In the genomic region with DNA sequence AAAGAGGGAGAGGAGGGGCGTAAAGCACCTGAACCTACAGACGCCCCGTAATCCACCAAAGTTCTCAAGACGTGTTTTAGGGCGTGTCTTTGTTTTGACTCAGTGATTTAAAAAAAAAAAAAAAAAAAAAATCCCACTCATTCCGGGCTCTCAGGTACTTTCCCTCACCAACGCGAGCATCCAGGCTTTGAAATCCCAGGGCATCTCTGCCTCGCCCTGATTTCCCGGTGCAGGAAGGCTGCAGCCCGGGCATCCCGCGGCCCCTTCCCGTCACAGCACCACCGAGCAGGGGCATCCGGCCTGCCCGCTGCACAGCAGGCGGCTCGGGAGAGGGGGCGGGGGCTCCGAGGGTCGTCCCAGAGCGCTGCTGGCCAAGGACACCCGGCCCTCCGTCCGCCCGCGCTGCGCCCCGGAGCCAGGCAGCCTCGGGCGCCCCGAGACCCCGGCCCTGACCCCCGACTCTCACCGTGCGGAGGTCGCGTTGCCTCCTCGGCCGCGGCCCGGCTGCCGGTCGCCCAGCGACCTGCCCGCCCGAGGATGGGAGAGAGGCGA, we compare ENCODE assay signal across 1 mouse cellular context.
TF ChIP-seq lines count a peak whose summit lies in the region.

No protein-coding gene starts in this region.

TF ChIP-seq in CH12.LX, 34 proteins besides CTCF, POLR2A, EP300 and RAD21 (continued from another document):
- TF ChIP-seq IRF4 (IDR thresholded peaks at IDR 0.05; ENCODE audit: low read depth, low read length) (peak; percentile 71), ZC3H11A (IDR thresholded peaks at IDR 0.05; ENCODE audit: low read depth, low read length) (no peak), MAFK (IDR thresholded peaks at IDR 0.05; ENCODE audit: insufficient replicate concordance, low read length) (no peak), ETS1 (conservative IDR thresholded peaks at IDR 0.05; ENCODE audit: low read depth, low read length) (peak; percentile 27; the same call in 1 of the 2 replicates), JUND (conservative IDR thresholded peaks at IDR 0.05; ENCODE audit: low read depth, low read length) (no peak), SIN3A (IDR thresholded peaks at IDR 0.05; ENCODE audit: low read length) (peak; percentile 25; the same call in 1 of the 2 replicates), ZNF384 (IDR thresholded peaks at IDR 0.05; ENCODE audit: low read depth, low read length) (peak; percentile 97), ZKSCAN1 (IDR thresholded peaks at IDR 0.05; ENCODE audit: borderline replicate concordance, low read depth, low read length) (no peak), MXI1 (IDR thresholded peaks at IDR 0.05; ENCODE audit: low read depth, low read length) (peak; percentile 44; the same call in 1 of the 2 replicates)
